Mouse (Mus musculus) right cerebral cortex, adult 2 months (tissue): ENCODE data around the gene Fbxl15.
A peak's percentile ranks its signal among the peaks of the same experiment; 100 is the strongest.

Experiments
- DNase-seq, 2 experiments: peaks; one replicate each; pipeline ENCODE4 v3.0.0; 2021 to 2022; ENCODE audit warnings: low spot score in 2 of 2

Gene Fbxl15

DNA sequence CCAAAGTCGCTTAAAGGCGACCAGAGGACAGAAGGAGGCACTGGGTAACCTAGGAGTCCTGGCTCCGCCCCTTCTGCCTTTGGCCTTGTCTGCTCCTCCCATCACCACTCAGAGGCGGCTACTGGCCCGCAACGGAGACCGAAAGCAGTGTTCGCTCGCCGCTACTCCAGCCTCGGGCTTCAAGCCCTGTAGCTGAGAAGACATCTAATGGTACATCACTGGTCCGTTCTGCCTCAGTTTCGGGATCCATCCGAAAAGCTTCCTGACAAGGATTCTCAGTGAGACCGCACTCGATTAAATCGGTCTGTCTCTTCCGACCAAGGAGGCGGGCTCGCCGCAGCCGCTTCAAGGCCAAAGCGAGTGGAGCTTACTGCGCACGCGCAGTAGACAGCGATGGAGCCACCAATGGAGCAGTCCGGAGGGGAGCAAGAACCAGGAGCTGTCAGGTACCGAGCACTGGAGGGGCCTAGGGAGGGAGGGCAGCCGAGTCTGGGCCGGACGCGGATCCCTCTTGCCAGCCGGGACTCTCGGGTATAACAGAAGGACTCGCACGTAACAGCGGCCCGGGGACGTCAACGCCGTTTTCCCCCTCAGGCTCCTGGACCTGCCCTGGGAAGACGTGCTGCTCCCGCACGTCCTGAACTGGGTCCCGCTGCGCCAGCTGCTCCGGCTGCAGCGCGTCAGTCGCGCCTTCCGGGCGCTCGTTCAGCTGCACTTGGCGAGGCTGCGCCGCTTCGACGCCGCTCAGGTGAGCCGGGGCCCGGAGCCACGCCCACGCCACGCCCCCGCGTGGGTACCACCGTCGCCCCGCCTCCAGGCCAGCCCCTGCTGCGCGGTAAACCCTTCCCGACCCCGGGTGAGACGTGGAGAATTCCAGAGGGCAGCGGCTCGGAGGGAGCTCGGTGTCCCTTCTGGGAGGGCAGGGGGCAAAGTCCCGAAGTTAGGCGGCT is at the start of gene Fbxl15:
Fbxl15 (plus strand) TSS at position 104 of the 950 bp plus-strand sequence.
- peak; percentile 95 to 96 for DNase-seq

DNA sequence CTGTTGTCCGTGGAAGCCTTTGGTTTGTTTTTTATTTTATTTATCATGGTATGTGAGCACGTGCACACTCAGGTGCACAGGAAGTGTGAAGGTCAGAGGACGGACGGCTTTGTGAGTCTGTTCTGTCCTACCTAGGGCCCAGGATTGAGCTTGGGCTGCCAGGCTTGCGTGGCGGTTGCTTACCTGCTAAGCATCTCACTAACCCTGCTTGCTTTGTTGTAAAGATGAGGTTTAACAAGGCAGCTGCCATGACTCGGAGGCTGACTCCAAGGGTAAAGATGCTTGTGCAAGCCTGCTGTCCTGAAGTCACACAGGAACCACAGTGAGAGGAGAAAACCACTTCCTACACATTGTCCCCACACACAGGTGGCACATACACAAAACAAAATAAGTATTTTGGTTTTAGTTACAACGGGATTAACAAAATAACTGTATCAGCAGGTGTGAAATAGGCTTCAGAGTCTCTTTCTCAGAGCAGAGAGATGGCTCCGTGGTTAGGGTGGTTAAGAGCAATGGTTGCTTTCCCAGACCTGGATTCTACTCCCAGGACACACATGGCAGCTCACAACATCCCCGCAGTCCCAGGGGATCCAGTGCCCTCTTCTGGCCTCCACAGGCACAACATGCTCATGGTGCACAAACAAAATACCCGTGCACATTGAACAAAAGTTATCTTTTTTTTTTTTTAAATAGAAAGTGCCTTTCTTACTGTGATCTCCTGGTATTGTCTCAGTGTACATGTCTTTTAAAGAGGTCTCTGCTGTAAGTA is 45.7 kb upstream of the Fbxl15 start:
- DNase-seq = no peak

- DNase-seq = no peak
Observed at GRCm38 (mm10) chr19:46284686-46285085, 43.3 kb upstream of the Fbxl15 start.

DNA sequence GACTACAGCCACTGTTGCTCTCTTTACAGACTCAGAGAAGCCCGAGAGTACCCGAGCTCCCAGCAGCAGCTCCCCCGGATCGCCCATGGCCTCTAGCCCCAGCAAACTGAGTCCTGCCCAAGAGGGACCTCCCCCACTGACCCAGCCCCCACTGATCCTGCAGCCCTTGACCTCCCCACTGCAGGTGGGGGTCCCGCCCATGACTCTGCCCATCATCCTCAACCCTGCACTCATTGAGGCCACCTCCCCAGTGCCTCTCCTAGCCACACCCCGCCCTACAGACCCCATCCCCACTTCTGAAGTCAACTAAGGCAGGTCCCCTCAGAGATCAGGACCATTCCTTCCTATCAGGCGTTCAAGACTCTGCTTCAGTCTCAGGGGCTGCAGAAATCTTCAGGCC is 42.4 kb upstream of the Fbxl15 start:
- no peak for DNase-seq

- no peak for DNase-seq
Observed at GRCm38 (mm10) chr19:46286047-46286446, 41.9 kb upstream of the Fbxl15 start.

DNA sequence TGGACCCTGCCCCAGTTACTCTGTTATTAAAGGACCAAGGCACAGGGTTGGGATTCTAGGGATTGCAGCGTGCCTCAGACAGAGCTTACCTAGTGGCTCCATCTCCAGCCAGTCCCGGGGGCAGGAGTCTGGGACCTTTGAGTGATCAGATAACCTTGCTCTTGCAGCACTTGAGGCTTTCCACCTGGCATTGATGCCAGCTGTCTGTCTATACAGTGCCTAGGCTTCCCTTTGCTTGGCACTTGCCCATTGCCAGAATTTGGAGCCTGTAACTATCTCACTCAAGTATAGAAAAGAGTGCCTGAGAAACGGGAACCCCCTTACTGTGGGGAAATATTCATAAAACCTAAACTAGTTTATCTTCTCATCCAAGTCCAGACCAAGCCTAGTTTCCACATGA is 41.1 kb upstream of the Fbxl15 start:
- no peak for DNase-seq

GRCm38 (mm10) chr19:46287566-46287965 is 40.4 kb upstream of the Fbxl15 start:
- DNase-seq = no peak

DNA sequence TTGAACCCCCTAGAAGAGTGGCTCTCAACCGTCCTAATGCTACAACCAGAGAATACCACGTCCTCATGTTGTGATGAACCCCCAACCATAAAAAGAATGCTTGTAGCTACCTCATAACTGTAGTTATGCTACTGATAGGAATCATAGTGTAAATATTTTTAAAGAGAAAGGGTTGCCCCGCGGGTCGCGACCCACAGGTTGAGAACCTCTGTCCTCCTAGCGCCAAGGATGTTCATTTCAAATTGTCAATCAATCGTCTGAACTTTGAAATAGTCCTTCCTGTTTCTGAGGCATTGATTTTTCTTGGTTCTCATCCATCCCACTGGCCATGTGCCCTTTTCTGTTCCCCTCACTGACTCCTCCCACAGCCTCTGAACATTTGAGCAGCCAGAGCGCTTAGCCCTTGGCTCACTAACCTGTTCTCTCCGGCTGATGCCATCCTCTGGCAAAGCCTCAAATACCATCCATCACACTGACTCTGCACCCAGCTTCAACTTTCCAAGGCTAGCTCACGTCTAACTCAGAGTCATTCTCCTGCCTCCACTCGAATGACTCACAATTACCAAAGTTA is 37.4 kb upstream of the Fbxl15 start:
- DNase-seq = no peak

- DNase-seq = no peak
Observed at GRCm38 (mm10) chr19:46296938-46297337, 31.0 kb upstream of the Fbxl15 start.

DNA sequence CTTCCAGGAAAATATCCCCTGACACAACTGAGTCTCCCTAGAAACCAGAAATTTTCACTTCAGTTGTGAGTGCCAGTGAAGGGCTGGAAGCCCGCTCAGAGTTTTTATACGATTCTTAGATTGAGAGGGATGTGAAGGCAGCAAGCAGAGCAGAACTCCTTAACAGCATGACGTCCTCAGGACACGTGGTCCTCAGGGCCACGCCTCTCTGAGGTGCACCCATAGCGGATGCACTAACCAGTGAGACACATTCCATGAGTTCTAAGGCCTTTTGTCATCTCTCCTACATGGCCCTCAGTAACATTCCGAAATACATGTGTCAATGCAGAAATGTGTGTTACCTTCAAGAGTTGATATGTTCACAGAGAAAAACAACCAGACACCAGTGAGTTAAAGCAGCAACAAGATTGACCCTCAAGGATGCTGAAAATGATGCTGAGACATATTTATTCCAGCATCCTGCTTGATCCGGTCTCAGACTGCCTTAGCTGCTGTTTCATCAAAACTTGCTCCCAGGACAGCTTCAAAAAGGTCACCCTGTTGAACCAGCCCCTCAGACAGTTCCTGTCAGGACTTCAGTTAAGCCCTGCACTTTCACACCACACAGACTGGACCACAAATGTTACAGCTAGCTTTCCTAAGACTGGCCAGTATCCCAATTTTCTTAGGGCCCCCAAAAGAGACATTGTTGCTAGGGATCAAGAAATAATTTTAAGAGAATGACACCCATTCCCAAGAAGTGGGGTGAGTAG is 27.5 kb upstream of the Fbxl15 start:
- DNase-seq = no peak

- DNase-seq = no peak
Observed at GRCm38 (mm10) chr19:46302551-46302950, 25.4 kb upstream of the Fbxl15 start.

- DNase-seq = no peak
Observed at GRCm38 (mm10) chr19:46303251-46304215, 24.5 kb upstream of the Fbxl15 start.

- DNase-seq = peak; percentile 76 to 80
Observed at GRCm38 (mm10) chr19:46304216-46304841, 23.7 kb upstream of the Fbxl15 start, which contains the start of gene Nfkb2. Nfkb2 (plus strand) TSS chr19:46304320.

DNA sequence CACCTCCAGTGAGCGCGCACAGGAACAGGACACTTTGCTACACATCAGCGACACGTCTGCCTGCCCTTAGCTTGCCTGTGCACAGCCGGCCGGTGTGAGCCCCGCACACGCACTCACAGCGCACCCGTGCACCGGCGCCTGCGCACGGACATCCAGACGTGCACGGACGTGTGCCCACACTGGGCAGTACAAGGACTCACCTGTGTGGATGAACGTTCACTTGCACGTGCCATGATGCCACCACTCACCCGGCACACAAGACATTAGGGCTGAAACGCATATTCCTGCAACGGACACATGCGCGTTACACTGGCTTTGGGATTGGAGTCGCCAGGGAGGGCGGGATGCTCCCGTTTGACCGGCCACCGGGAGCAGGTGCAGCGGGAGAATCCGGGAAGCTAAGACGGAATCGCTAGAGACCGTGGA is 23.1 kb upstream of the Fbxl15 start:
- DNase-seq = no peak

DNA sequence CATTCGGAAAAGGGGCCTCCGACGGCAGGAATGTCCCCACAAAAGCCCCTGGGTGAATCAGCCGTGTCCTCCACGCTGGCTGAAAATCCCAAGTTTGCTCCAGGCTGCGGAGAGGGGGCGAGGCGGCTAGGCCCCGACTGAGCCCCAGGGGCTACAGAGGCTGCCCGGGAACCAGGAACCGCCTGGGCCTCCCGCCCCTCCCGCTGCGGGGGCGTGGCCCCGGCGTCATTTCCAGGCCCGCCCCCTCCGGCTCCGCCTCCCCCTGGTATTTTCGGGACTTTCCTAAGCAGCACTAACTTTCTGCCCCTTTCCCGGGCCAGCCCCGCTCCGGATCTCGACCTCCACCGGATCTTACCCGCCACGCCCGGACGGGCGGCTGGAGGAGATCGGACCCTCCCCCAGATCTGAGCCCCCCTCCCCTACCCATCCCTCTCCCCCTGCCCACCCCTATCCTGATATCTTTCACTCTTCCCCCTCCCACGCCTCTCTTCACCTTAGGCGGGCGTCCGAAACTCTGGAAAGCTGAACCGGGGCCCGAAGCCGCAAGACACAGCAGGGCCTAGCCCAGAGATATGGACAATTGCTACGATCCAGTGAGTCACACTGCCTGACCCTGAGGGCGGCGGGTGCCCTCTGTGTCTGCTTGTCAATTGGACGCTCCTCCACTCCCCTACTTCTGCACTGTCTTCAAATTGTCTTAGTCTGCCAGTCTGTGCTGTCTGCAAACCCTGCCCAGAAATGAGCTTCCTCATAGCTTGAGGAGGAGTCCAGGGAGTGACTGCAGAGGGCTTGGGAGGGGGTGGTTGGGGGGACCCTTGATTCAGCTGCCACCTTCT is 22.3 kb upstream of the Fbxl15 start:
- peak; percentile 52 to 54 for DNase-seq

DNA sequence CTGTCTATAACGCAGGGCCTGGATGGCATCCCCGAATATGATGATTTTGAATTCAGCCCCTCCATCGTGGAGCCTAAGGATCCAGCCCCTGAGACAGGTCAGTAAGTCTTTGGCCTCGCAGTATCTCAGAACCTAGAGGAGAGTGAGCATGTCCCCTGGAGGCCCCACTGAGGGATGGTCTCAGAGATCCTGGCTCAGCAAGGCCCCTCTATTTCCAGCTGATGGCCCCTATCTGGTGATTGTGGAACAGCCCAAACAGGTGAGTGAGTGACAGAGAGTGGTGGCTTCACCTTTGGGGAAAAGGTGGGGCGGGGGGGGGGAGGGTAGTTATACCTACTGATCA is 21.7 kb upstream of the Fbxl15 start:
- no peak for DNase-seq

GRCm38 (mm10) chr19:46306751-46307289 is 21.2 kb upstream of the Fbxl15 start:
- no peak for DNase-seq

DNA sequence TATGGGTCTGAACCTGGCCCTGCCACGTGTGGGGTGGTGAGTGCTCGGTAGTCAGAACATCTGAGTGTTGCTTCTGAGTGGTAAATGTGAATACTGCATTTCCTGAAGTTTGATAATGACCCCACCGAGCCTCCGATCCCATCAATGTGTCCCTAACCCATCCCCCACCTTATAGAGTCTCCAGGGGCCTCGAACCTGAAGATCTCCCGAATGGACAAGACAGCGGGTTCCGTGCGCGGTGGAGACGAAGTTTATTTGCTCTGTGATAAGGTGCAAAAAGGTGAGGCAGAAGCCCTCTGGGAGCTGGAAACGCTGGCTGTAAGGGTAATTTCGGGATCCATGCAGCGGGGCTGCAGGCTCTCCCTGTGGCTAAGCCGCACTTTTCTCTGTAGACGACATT is 20.2 kb upstream of the Fbxl15 start:
- DNase-seq = no peak

- no peak for DNase-seq
Observed at GRCm38 (mm10) chr19:46308303-46308702, 19.7 kb upstream of the Fbxl15 start.
